Mouse (Mus musculus): ENCODE results near the gene Tmem218. TPM values are rescaled to one million over a fixed set of nuclear protein-coding genes. Genes with fewer than 3 reads are reported as not detected.

Tmem218 gene
- polyA plus RNA-seq (2014; fragmentation: Nextera tagmentation; extraction: Ambion mirVana): 10.5 and 14.2 TPM in 2 replicates

GRCm38 (mm10) chr9:37207929-37208411 lies at the start of gene Tmem218:
Gene Tmem218, plus strand, starts transcription at chr9:37208223.
- Histone ChIP-seq H3K9me3 (ENCODE audit: control insufficient read depth, low read length) (no peaks in the 10 kb centered on the region), H3K36me3 (ENCODE audit: control insufficient read depth, insufficient read depth, low read length) (no peaks in the 10 kb centered on the region), H3K27ac (replicated peaks; ENCODE audit: low read depth, low read length) (peak within 1 kb of the TSS; percentile 69), H3K4me2 (ENCODE audit: low read depth, low read length) (peak within 1 kb of the TSS; percentile 73), H3K27me3 (replicated peaks; ENCODE audit: control insufficient read depth, insufficient read depth, low read length) (no peaks in the 10 kb centered on the region), H3K9ac (ENCODE audit: low read depth, low read length) (peak within 1 kb of the TSS; percentile 81), H3K4me3 (ENCODE audit: low read depth, low read length) (peak within 1 kb of the TSS; percentile 69), H3K4me1 (ENCODE audit: control insufficient read depth, insufficient read depth, low read length) (peaks cover 18% of the 10 kb centered on the region)
- DNase-seq (ENCODE audit: low spot score) (peak; percentile 100), ATAC-seq (ENCODE audit: low read depth) (peak; percentile 100)
- 0% methylated on average over 21 of the region's 21 CpGs for WGBS

GRCm38 (mm10) chr9:37160686-37161085 lies 47.3 kb upstream of the Tmem218 start:
- no peak for DNase-seq (ENCODE audit: low spot score)

GRCm38 (mm10) chr9:37166899-37167298 lies 41.1 kb upstream of the Tmem218 start:
- Histone ChIP-seq H3K4me1 (ENCODE audit: control insufficient read depth, insufficient read depth, low read length) (no peaks in the 10 kb centered on the region), H3K27me3 (replicated peaks; ENCODE audit: control insufficient read depth, insufficient read depth, low read length) (no peaks in the 10 kb centered on the region), H3K4me3 (ENCODE audit: low read depth, low read length) (no peak overlapping the region), H3K9me3 (ENCODE audit: control insufficient read depth, low read length) (no peaks in the 10 kb centered on the region), H3K9ac (ENCODE audit: low read depth, low read length) (no peak overlapping the region), H3K27ac (replicated peaks; ENCODE audit: low read depth, low read length) (no peak overlapping the region), H3K4me2 (ENCODE audit: low read depth, low read length) (no peak overlapping the region), H3K36me3 (ENCODE audit: control insufficient read depth, insufficient read depth, low read length) (no peaks in the 10 kb centered on the region)
- 76% methylated on average over 2 of the region's 2 CpGs for WGBS
- no peak for ATAC-seq (ENCODE audit: low read depth)
- DNase-seq (ENCODE audit: low spot score): no peak

More at GRCm38 (mm10) chr9:37160686-37161085, 47.3 kb upstream of the Tmem218 start:
- no peaks in the 10 kb centered on the region for H3K27me3 ChIP-seq (replicated peaks; ENCODE audit: control insufficient read depth, insufficient read depth, low read length)
- no peak overlapping the region for H3K4me3 ChIP-seq (ENCODE audit: low read depth, low read length)
- no peaks in the 10 kb centered on the region for H3K9me3 ChIP-seq (ENCODE audit: control insufficient read depth, low read length)
- no peaks in the 10 kb centered on the region for H3K36me3 ChIP-seq (ENCODE audit: control insufficient read depth, insufficient read depth, low read length)
- H3K4me1 ChIP-seq (ENCODE audit: control insufficient read depth, insufficient read depth, low read length): no peaks in the 10 kb centered on the region
- no peak overlapping the region for H3K27ac ChIP-seq (replicated peaks; ENCODE audit: low read depth, low read length)
- no peak for ATAC-seq (ENCODE audit: low read depth)
- WGBS: 88% methylated on average over 2 of the region's 2 CpGs
- no peak overlapping the region for H3K9ac ChIP-seq (ENCODE audit: low read depth, low read length)
- H3K4me2 ChIP-seq (ENCODE audit: low read depth, low read length): no peak overlapping the region

- Histone ChIP-seq H3K36me3 (ENCODE audit: control insufficient read depth, insufficient read depth, low read length) (no peaks in the 10 kb centered on the region), H3K4me2 (ENCODE audit: low read depth, low read length) (no peak overlapping the region)
- 27% methylated on average over 5 of the region's 5 CpGs for WGBS
Observed at GRCm38 (mm10) chr9:37173376-37173775, 34.6 kb upstream of the Tmem218 start.

GRCm38 (mm10) chr9:37176002-37176401 lies 32.0 kb upstream of the Tmem218 start:
- DNase-seq (ENCODE audit: low spot score) (no peak), ATAC-seq (ENCODE audit: low read depth) (no peak)
- Histone ChIP-seq H3K36me3 (ENCODE audit: control insufficient read depth, insufficient read depth, low read length) (no peaks in the 10 kb centered on the region), H3K27me3 (replicated peaks; ENCODE audit: control insufficient read depth, insufficient read depth, low read length) (no peaks in the 10 kb centered on the region), H3K4me3 (ENCODE audit: low read depth, low read length) (no peak overlapping the region), H3K9me3 (ENCODE audit: control insufficient read depth, low read length) (no peaks in the 10 kb centered on the region), H3K4me2 (ENCODE audit: low read depth, low read length) (no peak overlapping the region), H3K4me1 (ENCODE audit: control insufficient read depth, insufficient read depth, low read length) (peaks cover 23% of the 10 kb centered on the region), H3K9ac (ENCODE audit: low read depth, low read length) (no peak overlapping the region), H3K27ac (replicated peaks; ENCODE audit: low read depth, low read length) (no peak overlapping the region)
- WGBS: 65% methylated on average over 3 of the region's 3 CpGs

More at GRCm38 (mm10) chr9:37173376-37173775, 34.6 kb upstream of the Tmem218 start:
- Histone ChIP-seq H3K27me3 (replicated peaks; ENCODE audit: control insufficient read depth, insufficient read depth, low read length) (no peaks in the 10 kb centered on the region), H3K4me3 (ENCODE audit: low read depth, low read length) (no peak overlapping the region), H3K27ac (replicated peaks; ENCODE audit: low read depth, low read length) (no peak overlapping the region), H3K9me3 (ENCODE audit: control insufficient read depth, low read length) (no peaks in the 10 kb centered on the region), H3K4me1 (ENCODE audit: control insufficient read depth, insufficient read depth, low read length) (peaks cover 16% of the 10 kb centered on the region; the same call in 1 of the 2 replicates), H3K9ac (ENCODE audit: low read depth, low read length) (no peak overlapping the region)
- ATAC-seq (ENCODE audit: low read depth) (0 out of 2 replicates have a peak, but pooled peaks have one; percentile 13), DNase-seq (ENCODE audit: low spot score) (peak; percentile 73)

- H3K4me1 ChIP-seq (ENCODE audit: control insufficient read depth, insufficient read depth, low read length): peaks cover 23% of the 10 kb centered on the region
- H3K36me3 ChIP-seq (ENCODE audit: control insufficient read depth, insufficient read depth, low read length): no peaks in the 10 kb centered on the region
- WGBS: 3% methylated on average over 5 of the region's 5 CpGs
- H3K27me3 ChIP-seq (replicated peaks; ENCODE audit: control insufficient read depth, insufficient read depth, low read length): no peaks in the 10 kb centered on the region
- H3K9ac ChIP-seq (ENCODE audit: low read depth, low read length): no peak overlapping the region
- peak; percentile 67; the same call in 1 of the 2 replicates for ATAC-seq (ENCODE audit: low read depth)
- H3K4me2 ChIP-seq (ENCODE audit: low read depth, low read length): no peak overlapping the region
- H3K9me3 ChIP-seq (ENCODE audit: control insufficient read depth, low read length): no peaks in the 10 kb centered on the region
- DNase-seq (ENCODE audit: low spot score): peak; percentile 80
- H3K4me3 ChIP-seq (ENCODE audit: low read depth, low read length): no peak overlapping the region
- 0 out of 2 replicates have a peak overlapping the region, but pooled peaks have one; percentile 28 for H3K27ac ChIP-seq (replicated peaks; ENCODE audit: low read depth, low read length)
Observed at GRCm38 (mm10) chr9:37177107-37177506, 30.9 kb upstream of the Tmem218 start.

- Histone ChIP-seq H3K27ac (replicated peaks; ENCODE audit: low read depth, low read length) (0 out of 2 replicates have a peak overlapping the region, but pooled peaks have one; percentile 28), H3K9me3 (ENCODE audit: control insufficient read depth, low read length) (no peaks in the 10 kb centered on the region), H3K4me3 (ENCODE audit: low read depth, low read length) (no peak overlapping the region), H3K36me3 (ENCODE audit: control insufficient read depth, insufficient read depth, low read length) (no peaks in the 10 kb centered on the region), H3K4me2 (ENCODE audit: low read depth, low read length) (no peak overlapping the region), H3K9ac (ENCODE audit: low read depth, low read length) (no peak overlapping the region), H3K27me3 (replicated peaks; ENCODE audit: control insufficient read depth, insufficient read depth, low read length) (no peaks in the 10 kb centered on the region), H3K4me1 (ENCODE audit: control insufficient read depth, insufficient read depth, low read length) (peaks cover 23% of the 10 kb centered on the region)
- DNase-seq (ENCODE audit: low spot score): no peak
- no peak for ATAC-seq (ENCODE audit: low read depth)
- 38% methylated on average over 8 of the region's 8 CpGs for WGBS
Observed at GRCm38 (mm10) chr9:37177551-37177950, 30.5 kb upstream of the Tmem218 start.

GRCm38 (mm10) chr9:37178911-37179310 lies 29.1 kb upstream of the Tmem218 start:
- H3K9me3 ChIP-seq (ENCODE audit: control insufficient read depth, low read length): no peaks in the 10 kb centered on the region
- DNase-seq (ENCODE audit: low spot score): peak; percentile 66
- no peak for ATAC-seq (ENCODE audit: low read depth)
- H3K27ac ChIP-seq (replicated peaks; ENCODE audit: low read depth, low read length): no peak overlapping the region
- no peak overlapping the region for H3K4me2 ChIP-seq (ENCODE audit: low read depth, low read length)
- H3K4me1 ChIP-seq (ENCODE audit: control insufficient read depth, insufficient read depth, low read length): peaks cover 12% of the 10 kb centered on the region
- no peak overlapping the region for H3K9ac ChIP-seq (ENCODE audit: low read depth, low read length)
- H3K36me3 ChIP-seq (ENCODE audit: control insufficient read depth, insufficient read depth, low read length): no peaks in the 10 kb centered on the region
- 26% methylated on average over 4 of the region's 4 CpGs for WGBS
- H3K4me3 ChIP-seq (ENCODE audit: low read depth, low read length): no peak overlapping the region
- no peaks in the 10 kb centered on the region for H3K27me3 ChIP-seq (replicated peaks; ENCODE audit: control insufficient read depth, insufficient read depth, low read length)

- H3K36me3 ChIP-seq (ENCODE audit: control insufficient read depth, insufficient read depth, low read length): no peaks in the 10 kb centered on the region
- ATAC-seq (ENCODE audit: low read depth) (no peak), DNase-seq (ENCODE audit: low spot score) (no peak)
- no peak overlapping the region for H3K27ac ChIP-seq (replicated peaks; ENCODE audit: low read depth, low read length)
- no peaks in the 10 kb centered on the region for H3K9me3 ChIP-seq (ENCODE audit: control insufficient read depth, low read length)
- no peak overlapping the region for H3K4me2 ChIP-seq (ENCODE audit: low read depth, low read length)
- 84% methylated on average over 4 of the region's 4 CpGs for WGBS
- H3K4me1 ChIP-seq (ENCODE audit: control insufficient read depth, insufficient read depth, low read length): peaks cover 11% of the 10 kb centered on the region
- H3K4me3 ChIP-seq (ENCODE audit: low read depth, low read length): no peak overlapping the region
- no peak overlapping the region for H3K9ac ChIP-seq (ENCODE audit: low read depth, low read length)
- no peaks in the 10 kb centered on the region for H3K27me3 ChIP-seq (replicated peaks; ENCODE audit: control insufficient read depth, insufficient read depth, low read length)
Observed at GRCm38 (mm10) chr9:37179596-37179995, 28.4 kb upstream of the Tmem218 start.

All from embryonic facial prominence, embryonic 14.5 days (tissue).